Mouse (Mus musculus) midbrain, embryonic 15.5 days (tissue): ENCODE data around the gene Tmem184b. TPM values are rescaled to one million over a fixed set of nuclear protein-coding genes. Genes with fewer than 3 reads are reported as not detected.

Source experiments
- ATAC-seq: fragments of 200-750 bp; cut with Nextera tagmentation; replicated peaks from 2 replicates; pipeline ENCODE4 v1.8.0; 2017; ENCODE audit warnings: moderate TSS enrichment
- H3K27ac ChIP-seq: fragments of 300-500 bp; sonication (generic); 2 replicates; pipeline ENCODE4 v1.5.1; 2015; ENCODE audit warnings: mild to moderate bottlenecking, inconsistent platforms
- H3K27me3 ChIP-seq: fragments of 300-500 bp; sonication (generic); replicated peaks from 2 replicates; pipeline ENCODE4 v1.6.1; 2015; ENCODE audit warnings: inconsistent platforms
- H3K36me3 ChIP-seq: fragments of 300-500 bp; sonication (generic); replicated peaks from 2 replicates; pipeline ENCODE4 v1.6.1; 2015; ENCODE audit warnings: inconsistent platforms
- H3K4me1 ChIP-seq: fragments of 300-500 bp; sonication (generic); 2 replicates; pipeline ENCODE4 v1.6.1; 2015; ENCODE audit warnings: inconsistent platforms
- H3K4me2 ChIP-seq: fragments of 300-500 bp; sonication (generic); 2 replicates; pipeline ENCODE4 v1.6.1; 2015; ENCODE audit warnings: inconsistent platforms, mild to moderate bottlenecking, moderate library complexity
- H3K4me3 ChIP-seq: fragments of 300-500 bp; sonication (generic); 2 replicates; pipeline ENCODE4 v1.5.1; 2015; ENCODE audit warnings: mild to moderate bottlenecking, inconsistent platforms
- H3K9ac ChIP-seq: fragments of 300-500 bp; sonication (generic); 2 replicates; pipeline ENCODE4 v1.6.1; 2015; ENCODE audit warnings: mild to moderate bottlenecking, inconsistent platforms
- H3K9me3 ChIP-seq: fragments of 300-500 bp; sonication (generic); 2 replicates; pipeline ENCODE4 v1.6.1; 2016; ENCODE audit warnings: inconsistent platforms
- WGBS: fragments of 180-500 bp; shearing (Covaris S2); methylation state at CpG from one replicate; pipeline ENCODE4 v1.1.7; 2015; ENCODE audit warnings: mixed read lengths; 5-methylcytosine and 5-hydroxymethylcytosine counted together
- polyA plus RNA-seq: library from polyadenylated mRNA; unstranded; fragments of >200 nt; fragmentation: Nextera tagmentation; extraction: Ambion mirVana; gene quantifications from 2 replicates; pipeline ENCODE4 v1.2.1, GENCODE M21; 2015

Gene Tmem184b
- 47.9 and 54.9 TPM in 2 replicates for polyA plus RNA-seq

DNA sequence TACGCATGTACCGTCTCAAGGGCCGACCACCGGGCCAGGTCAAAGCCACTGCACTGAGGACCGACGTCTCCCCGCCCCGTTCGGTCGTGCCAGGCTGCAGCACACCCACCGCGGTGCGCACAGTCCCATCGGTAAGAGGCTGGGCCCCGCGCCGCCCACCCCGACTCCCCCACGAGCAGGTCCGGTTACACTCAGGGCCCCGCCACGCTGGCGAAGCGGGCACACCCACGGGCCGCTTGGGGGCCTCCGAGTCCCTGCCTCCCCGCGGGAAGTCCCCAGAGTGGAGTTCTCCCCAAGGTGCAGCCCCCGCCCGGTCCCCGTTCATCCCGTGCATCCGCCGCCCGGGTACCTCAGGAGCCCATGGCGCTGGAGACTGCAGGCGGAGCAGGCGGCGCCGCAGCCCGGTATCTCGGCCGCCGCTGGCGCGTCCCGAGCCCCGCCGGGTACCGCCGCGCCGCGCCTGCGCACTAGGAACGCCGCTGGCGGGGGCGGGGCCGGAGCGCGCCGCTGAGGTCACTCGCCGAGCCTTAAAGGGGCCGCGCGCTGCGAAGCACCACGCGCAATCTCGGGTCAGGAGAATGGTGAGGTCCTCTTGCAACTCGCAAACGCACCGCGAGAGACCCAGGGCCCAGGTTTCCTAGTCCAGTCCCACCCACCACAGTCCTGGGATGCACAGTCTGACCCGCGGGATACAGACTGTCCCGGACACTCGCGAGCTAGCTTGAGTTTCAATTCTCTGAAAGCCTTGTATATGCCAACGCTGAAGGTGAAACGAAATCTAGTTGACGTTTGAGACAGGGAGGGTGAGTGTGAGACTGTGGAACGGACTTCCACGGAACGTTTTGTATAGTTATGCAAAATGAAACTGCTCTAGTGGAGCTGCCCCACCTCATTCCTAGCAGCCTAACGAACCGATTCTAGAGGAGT lies at the start of gene Tmem184b:
Tmem184b (minus strand) TSS at position 734 of the 927 bp plus-strand sequence.
- peak; percentile 88 for ATAC-seq
- H3K4me2 ChIP-seq = peak within 1 kb of the TSS; percentile 89
- no peaks in the 10 kb centered on the region for H3K27me3 ChIP-seq
- peak within 1 kb of the TSS; percentile 87 for H3K4me3 ChIP-seq
- under 1% methylated on average over 66 of the region's 90 CpGs for WGBS
- H3K27ac ChIP-seq = peak within 1 kb of the TSS; percentile 78
- peak within 1 kb of the TSS; percentile 85 for H3K9ac ChIP-seq
- H3K9me3 ChIP-seq = no peaks in the 10 kb centered on the region
- peaks cover 41% of the 10 kb centered on the region for H3K4me1 ChIP-seq
- H3K36me3 ChIP-seq = no peaks in the 10 kb centered on the region

- no peak overlapping the region for H3K27ac ChIP-seq
- no peaks in the 10 kb centered on the region for H3K27me3 ChIP-seq
- no peaks in the 10 kb centered on the region for H3K4me1 ChIP-seq
- H3K4me3 ChIP-seq = no peak overlapping the region
- H3K9ac ChIP-seq = no peak overlapping the region
- 95% methylated on average over 3 of the region's 3 CpGs for WGBS
- H3K4me2 ChIP-seq = no peak overlapping the region
- H3K36me3 ChIP-seq = no peaks in the 10 kb centered on the region
- no peaks in the 10 kb centered on the region for H3K9me3 ChIP-seq
- no peak for ATAC-seq
Measured at GRCm38 (mm10) chr15:79448041-79448440, 44.7 kb upstream of the Tmem184b start.

- Histone ChIP-seq H3K27ac (no peak overlapping the region), H3K4me2 (no peak overlapping the region), H3K27me3 (no peaks in the 10 kb centered on the region), H3K9ac (no peak overlapping the region), H3K9me3 (no peaks in the 10 kb centered on the region), H3K4me3 (no peak overlapping the region), H3K4me1 (peaks cover 9% of the 10 kb centered on the region), H3K36me3 (no peaks in the 10 kb centered on the region)
- 82% methylated on average over 8 of the region's 8 CpGs for WGBS
- no peak for ATAC-seq
Measured at GRCm38 (mm10) chr15:79445786-79446654, 42.7 kb upstream of the Tmem184b start.

DNA sequence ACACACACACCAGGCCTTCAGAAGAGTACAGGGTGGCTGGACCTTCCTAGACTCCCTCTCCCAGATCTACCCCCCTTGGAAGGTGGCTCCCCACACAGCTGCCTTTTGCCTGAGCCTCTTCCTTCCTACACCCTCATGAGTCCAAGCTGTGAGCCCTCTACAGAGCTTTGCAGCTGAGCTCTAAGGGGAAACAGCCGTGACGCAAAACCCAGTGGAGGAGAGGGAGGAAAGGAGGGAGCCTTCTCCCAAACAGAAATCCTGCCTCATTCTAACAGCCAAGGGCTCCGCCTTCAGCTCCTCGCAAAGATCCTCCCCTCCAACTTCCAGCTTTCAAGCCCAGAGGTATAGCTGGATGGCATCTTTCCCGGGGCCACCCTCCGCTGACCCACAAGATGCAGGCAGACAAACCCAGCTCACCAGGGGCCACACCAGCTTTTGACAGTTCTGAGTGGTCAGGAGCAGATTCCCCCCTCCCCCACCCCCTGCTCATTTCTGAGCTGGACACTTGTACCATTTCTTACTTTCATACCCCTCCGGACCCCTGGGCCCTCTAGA lies 40.6 kb upstream of the Tmem184b start:
- Histone ChIP-seq H3K36me3 (no peaks in the 10 kb centered on the region), H3K4me1 (peaks cover 27% of the 10 kb centered on the region), H3K4me3 (no peak overlapping the region), H3K9ac (no peak overlapping the region), H3K4me2 (no peak overlapping the region), H3K9me3 (no peaks in the 10 kb centered on the region), H3K27me3 (no peaks in the 10 kb centered on the region), H3K27ac (no peak overlapping the region)
- ATAC-seq = no peak
- 57% methylated on average over 7 of the region's 7 CpGs for WGBS

- Histone ChIP-seq H3K9ac (no peak overlapping the region), H3K4me2 (peak overlapping the region; percentile 88; the same call in 1 of the 2 replicates)
- WGBS = 79% methylated on average over 9 of the region's 9 CpGs
Measured at GRCm38 (mm10) chr15:79442961-79443518, 39.7 kb upstream of the Tmem184b start.

GRCm38 (mm10) chr15:79442257-79442611 lies 38.9 kb upstream of the Tmem184b start:
- H3K36me3 ChIP-seq = no peaks in the 10 kb centered on the region; the same call in 1 of the 2 replicates
- no peaks in the 10 kb centered on the region for H3K27me3 ChIP-seq
- peak overlapping the region; percentile 88 for H3K4me2 ChIP-seq
- peak overlapping the region; percentile 97 for H3K27ac ChIP-seq
- H3K9me3 ChIP-seq = no peaks in the 10 kb centered on the region
- ATAC-seq = peak; percentile 41
- 3% methylated on average over 6 of the region's 6 CpGs for WGBS
- H3K4me3 ChIP-seq = peak overlapping the region; percentile 98
- H3K4me1 ChIP-seq = peaks cover 44% of the 10 kb centered on the region
- H3K9ac ChIP-seq = peak overlapping the region; percentile 100

More at GRCm38 (mm10) chr15:79442961-79443518, 39.7 kb upstream of the Tmem184b start:
- H3K27ac ChIP-seq = no peak overlapping the region
- no peaks in the 10 kb centered on the region for H3K36me3 ChIP-seq
- no peak; the same call in 1 of the 2 replicates for ATAC-seq
- H3K27me3 ChIP-seq = no peaks in the 10 kb centered on the region
- H3K9me3 ChIP-seq = no peaks in the 10 kb centered on the region
- peaks cover 36% of the 10 kb centered on the region for H3K4me1 ChIP-seq
- H3K4me3 ChIP-seq = no peak overlapping the region

DNA sequence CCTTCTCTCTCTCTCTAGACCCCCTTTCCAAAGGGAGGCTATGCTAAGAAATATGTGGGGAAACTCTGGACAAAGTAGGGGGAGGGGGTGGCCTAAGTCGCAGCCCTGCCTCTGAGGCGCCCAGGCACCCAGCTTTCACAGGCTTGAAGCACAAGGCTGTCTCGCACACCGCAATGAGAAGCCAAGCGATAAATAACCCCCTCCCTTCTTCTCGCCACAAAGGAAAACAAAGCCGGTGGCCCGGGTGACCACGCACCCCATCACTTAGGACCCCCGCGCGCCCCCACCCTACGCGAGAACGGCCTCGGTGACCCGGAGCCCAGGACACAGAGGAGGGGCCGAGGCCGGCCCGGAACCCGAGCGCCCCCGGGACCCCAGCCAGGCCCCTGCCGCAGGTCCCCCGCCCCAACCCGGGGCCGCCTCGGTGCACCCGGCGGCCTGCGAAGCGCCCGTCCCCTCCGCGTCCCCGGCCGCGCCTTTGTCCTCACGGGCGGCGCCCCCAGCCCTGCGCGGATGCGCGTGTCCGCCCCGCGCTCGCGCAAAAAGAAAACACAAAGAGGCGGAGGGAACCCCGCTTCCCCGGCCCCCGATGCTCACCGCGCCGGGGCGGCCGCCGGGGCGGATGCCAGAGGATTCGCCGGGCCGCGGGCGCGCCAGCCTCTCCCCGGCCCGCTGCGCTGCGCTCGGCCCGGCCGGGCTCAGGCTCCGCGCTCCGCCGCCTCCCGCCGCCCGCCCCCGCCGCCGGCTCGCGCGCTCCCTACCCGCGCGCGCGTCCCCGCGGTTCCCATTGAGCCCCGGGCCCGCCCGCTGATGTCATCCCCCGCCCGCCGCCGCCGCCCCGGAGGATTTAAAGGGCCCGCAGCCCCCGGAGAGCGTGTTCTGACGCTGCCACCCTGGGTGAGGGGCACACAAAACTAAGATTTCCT lies 38.2 kb upstream of the Tmem184b start:
- H3K27me3 ChIP-seq = no peaks in the 10 kb centered on the region
- peaks cover 51% of the 10 kb centered on the region for H3K4me1 ChIP-seq
- peak overlapping the region; percentile 100 for H3K9ac ChIP-seq
- WGBS = 0% methylated on average over 69 of the region's 107 CpGs
- peak overlapping the region; percentile 98 for H3K4me3 ChIP-seq
- no peaks in the 10 kb centered on the region for H3K9me3 ChIP-seq
- peak overlapping the region; percentile 88 for H3K4me2 ChIP-seq
- H3K27ac ChIP-seq = peak overlapping the region; percentile 97
- peak; percentile 72 for ATAC-seq
- H3K36me3 ChIP-seq = no peaks in the 10 kb centered on the region; the same call in 1 of the 2 replicates

- Histone ChIP-seq H3K4me2 (peak overlapping the region; percentile 88), H3K27ac (peak overlapping the region; percentile 97), H3K4me3 (peak overlapping the region; percentile 98), H3K9me3 (no peaks in the 10 kb centered on the region), H3K36me3 (no peaks in the 10 kb centered on the region; the same call in 1 of the 2 replicates), H3K4me1 (peaks cover 59% of the 10 kb centered on the region), H3K9ac (peak overlapping the region; percentile 100), H3K27me3 (no peaks in the 10 kb centered on the region)
- peak; percentile 43 for ATAC-seq
- 10% methylated on average over 11 of the region's 11 CpGs for whole genome bisulfite sequencing
Measured at GRCm38 (mm10) chr15:79440651-79441330, 37.4 kb upstream of the Tmem184b start.

DNA sequence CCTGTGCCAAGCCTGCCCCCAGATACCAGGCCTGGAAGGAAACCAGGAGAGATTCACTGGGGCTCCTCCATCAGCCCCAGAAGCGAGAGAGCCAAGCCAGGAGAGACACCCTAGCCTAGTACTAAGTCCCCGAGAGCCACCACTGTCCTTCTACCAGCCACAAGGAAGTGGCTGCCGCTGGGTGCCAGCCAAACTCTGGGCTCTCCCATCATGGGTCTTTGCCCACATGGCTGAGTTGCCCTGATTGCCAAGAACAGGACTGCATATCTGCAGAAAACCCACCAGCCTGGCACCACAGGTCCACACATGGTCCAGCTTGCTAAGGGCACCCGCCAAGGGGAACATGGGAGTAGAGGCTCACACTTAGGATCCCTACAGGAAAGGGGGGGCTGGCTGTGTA lies 36.9 kb upstream of the Tmem184b start:
- Histone ChIP-seq H3K9me3 (no peaks in the 10 kb centered on the region), H3K36me3 (no peaks in the 10 kb centered on the region; the same call in 1 of the 2 replicates), H3K4me2 (peak overlapping the region; percentile 88), H3K9ac (peak overlapping the region; percentile 100), H3K27ac (peak overlapping the region; percentile 97; the same call in 1 of the 2 replicates), H3K4me1 (peaks cover 64% of the 10 kb centered on the region), H3K4me3 (peak overlapping the region; percentile 98), H3K27me3 (no peaks in the 10 kb centered on the region)
- ATAC-seq = no peak
- 71% methylated on average over 4 of the region's 4 CpGs for WGBS

DNA sequence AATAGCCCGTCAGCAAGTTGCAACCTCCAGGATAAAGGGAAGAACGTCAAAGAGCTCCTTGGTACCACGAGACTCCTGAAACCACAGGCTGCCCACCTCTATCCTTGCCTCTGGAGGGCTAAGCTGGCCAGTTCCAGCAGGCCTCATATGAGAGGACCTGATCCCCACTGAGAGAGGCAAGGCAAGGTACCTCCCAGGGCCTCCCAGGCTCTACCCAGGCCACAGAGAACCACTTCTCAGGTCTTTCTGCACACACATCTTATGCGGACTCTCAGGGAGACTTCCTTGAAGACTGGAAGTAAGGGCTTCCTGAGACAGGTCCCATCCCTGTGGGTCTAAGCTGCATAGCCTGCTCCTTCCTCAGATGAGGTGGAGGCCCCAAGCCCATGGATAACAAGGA lies 36.0 kb upstream of the Tmem184b start:
- no peaks in the 10 kb centered on the region for H3K27me3 ChIP-seq
- H3K9me3 ChIP-seq = no peaks in the 10 kb centered on the region
- peak overlapping the region; percentile 100 for H3K9ac ChIP-seq
- no peaks in the 10 kb centered on the region; the same call in 1 of the 2 replicates for H3K36me3 ChIP-seq
- no peak overlapping the region for H3K27ac ChIP-seq
- 82% methylated on average over 4 of the region's 4 CpGs for WGBS
- peaks cover 67% of the 10 kb centered on the region for H3K4me1 ChIP-seq
- no peak for ATAC-seq
- H3K4me3 ChIP-seq = peak overlapping the region; percentile 98; the same call in 1 of the 2 replicates
- peak overlapping the region; percentile 88 for H3K4me2 ChIP-seq
